Mouse (Mus musculus): ENCODE measurements around the gene Stra8. TPM values are rescaled to one million over a fixed set of nuclear protein-coding genes. Genes with fewer than 3 reads are reported as not detected.

The Stra8 gene
- polyA plus RNA-seq (2014; fragmentation: Nextera tagmentation; extraction: Ambion mirVana): not detected in 2 replicates

DNA sequence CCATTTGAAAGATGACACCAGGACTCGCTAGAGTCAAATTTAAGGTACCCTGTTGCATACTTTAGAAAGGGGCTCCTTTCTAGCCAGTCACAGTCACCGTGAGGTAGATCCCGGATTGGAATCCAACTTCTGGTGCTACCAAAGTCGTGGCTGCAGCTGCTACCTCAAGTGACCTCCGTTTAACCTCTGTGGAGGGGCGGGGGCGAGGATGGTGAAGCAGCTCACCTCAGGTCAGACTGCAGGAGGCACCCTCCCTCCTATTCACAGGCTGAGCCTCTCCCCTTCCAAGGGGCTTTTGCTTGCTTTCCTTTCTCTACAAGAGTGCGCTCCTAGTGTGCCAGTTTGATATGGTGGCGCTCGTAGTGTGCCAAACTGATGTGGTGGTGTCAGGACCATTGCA, at the start of gene Stra8:
Stra8 (plus strand) TSS at position 208 of the 400 bp plus-strand sequence.
- H3K4me1 ChIP-seq (ENCODE audit: control insufficient read depth, insufficient read depth, low read length): no peaks in the 10 kb centered on the region; the same call in 1 of the 2 replicates
- 46% methylated on average over 10 of the region's 10 CpGs for WGBS (ENCODE audit: insufficient replicate concordance)
- H3K27me3 ChIP-seq (ENCODE audit: control insufficient read depth, insufficient read depth, low read length): no peaks in the 10 kb centered on the region
- H3K9ac ChIP-seq (ENCODE audit: low read depth, low read length): no peak within 1 kb of the TSS
- ATAC-seq (replicated peaks; ENCODE audit: insufficient number of reproducible peaks, low FRiP score, low TSS enrichment): no peak
- H3K4me3 ChIP-seq (ENCODE audit: low read depth, low read length): no peak within 1 kb of the TSS
- H3K36me3 ChIP-seq (ENCODE audit: control insufficient read depth, insufficient read depth, low read length): no peaks in the 10 kb centered on the region
- H3K9me3 ChIP-seq (replicated peaks; ENCODE audit: control insufficient read depth, low read length): no peaks in the 10 kb centered on the region
- no peak within 1 kb of the TSS for H3K27ac ChIP-seq (ENCODE audit: low read depth, low read length)
- no peak within 1 kb of the TSS for H3K4me2 ChIP-seq

- no peak overlapping the region for H3K9ac ChIP-seq (ENCODE audit: low read depth, low read length)
- no peak overlapping the region for H3K4me3 ChIP-seq (ENCODE audit: low read depth, low read length)
- no peak overlapping the region for H3K4me2 ChIP-seq
- ATAC-seq (replicated peaks; ENCODE audit: insufficient number of reproducible peaks, low FRiP score, low TSS enrichment): no peak
- no peaks in the 10 kb centered on the region for H3K9me3 ChIP-seq (replicated peaks; ENCODE audit: control insufficient read depth, low read length)
- H3K27me3 ChIP-seq (ENCODE audit: control insufficient read depth, insufficient read depth, low read length): no peaks in the 10 kb centered on the region
- WGBS (ENCODE audit: insufficient replicate concordance): 79% methylated on average over 5 of the region's 5 CpGs
- no peaks in the 10 kb centered on the region for H3K36me3 ChIP-seq (ENCODE audit: control insufficient read depth, insufficient read depth, low read length)
- H3K27ac ChIP-seq (ENCODE audit: low read depth, low read length): no peak overlapping the region
- peaks cover 34% of the 10 kb centered on the region for H3K4me1 ChIP-seq (ENCODE audit: control insufficient read depth, insufficient read depth, low read length)
Observed at GRCm38 (mm10) chr6:34870724-34871123, 49.2 kb upstream of the Stra8 start.

DNA sequence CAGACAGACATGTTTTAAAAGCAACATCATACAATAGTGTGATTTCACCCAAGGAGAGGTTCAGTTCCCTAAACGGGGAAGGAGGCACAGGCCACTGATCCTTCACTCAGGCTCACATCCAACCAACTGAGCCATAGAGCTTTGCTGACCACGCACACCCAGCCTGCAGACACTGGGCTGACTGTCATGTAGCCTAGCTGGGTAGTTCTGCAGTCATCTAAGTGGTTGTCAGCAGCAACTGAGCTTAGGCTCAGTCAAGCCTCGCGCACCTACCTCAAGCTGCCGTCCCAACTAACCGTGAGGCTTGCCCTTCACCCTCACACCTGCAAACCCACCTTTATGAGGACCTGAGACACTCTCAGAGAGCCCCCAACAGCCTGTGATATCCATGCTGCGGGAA, 48.0 kb upstream of the Stra8 start:
- H3K9ac ChIP-seq (ENCODE audit: low read depth, low read length): no peak overlapping the region
- H3K4me1 ChIP-seq (ENCODE audit: control insufficient read depth, insufficient read depth, low read length): peaks cover 46% of the 10 kb centered on the region
- no peak overlapping the region for H3K4me3 ChIP-seq (ENCODE audit: low read depth, low read length)
- no peaks in the 10 kb centered on the region for H3K36me3 ChIP-seq (ENCODE audit: control insufficient read depth, insufficient read depth, low read length)
- H3K9me3 ChIP-seq (replicated peaks; ENCODE audit: control insufficient read depth, low read length): no peaks in the 10 kb centered on the region
- no peak for ATAC-seq (replicated peaks; ENCODE audit: insufficient number of reproducible peaks, low FRiP score, low TSS enrichment)
- no peak overlapping the region for H3K27ac ChIP-seq (ENCODE audit: low read depth, low read length)
- H3K27me3 ChIP-seq (ENCODE audit: control insufficient read depth, insufficient read depth, low read length): no peaks in the 10 kb centered on the region
- 82% methylated on average over 7 of the region's 7 CpGs for WGBS (ENCODE audit: insufficient replicate concordance)
- H3K4me2 ChIP-seq: no peak overlapping the region

DNA sequence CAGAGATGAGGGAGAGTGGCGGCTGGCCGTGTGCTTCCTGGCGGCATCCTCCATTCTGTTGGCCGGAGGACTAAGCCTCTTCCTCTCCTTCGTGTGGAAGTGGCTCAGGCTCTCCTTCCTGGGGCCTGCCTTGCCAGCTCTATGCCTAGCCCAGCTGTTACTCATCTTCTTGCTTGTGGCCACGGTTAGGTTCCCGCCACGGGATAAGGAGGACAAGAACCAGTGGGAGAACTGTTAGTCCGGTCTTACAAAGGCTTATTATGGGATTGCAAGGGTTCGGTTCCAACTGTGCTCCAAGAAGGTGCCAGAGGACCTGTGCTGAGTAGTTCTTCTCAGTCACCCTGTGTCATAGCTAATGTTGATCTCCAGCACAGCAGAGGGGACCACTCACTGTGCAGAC, 47.1 kb upstream of the Stra8 start:
- Histone ChIP-seq H3K27me3 (ENCODE audit: control insufficient read depth, insufficient read depth, low read length) (no peaks in the 10 kb centered on the region), H3K4me1 (ENCODE audit: control insufficient read depth, insufficient read depth, low read length) (peaks cover 50% of the 10 kb centered on the region), H3K27ac (ENCODE audit: low read depth, low read length) (no peak overlapping the region), H3K4me2 (no peak overlapping the region), H3K9ac (ENCODE audit: low read depth, low read length) (no peak overlapping the region), H3K9me3 (replicated peaks; ENCODE audit: control insufficient read depth, low read length) (no peaks in the 10 kb centered on the region), H3K4me3 (ENCODE audit: low read depth, low read length) (no peak overlapping the region), H3K36me3 (ENCODE audit: control insufficient read depth, insufficient read depth, low read length) (no peaks in the 10 kb centered on the region)
- ATAC-seq (replicated peaks; ENCODE audit: insufficient number of reproducible peaks, low FRiP score, low TSS enrichment): no peak
- 81% methylated on average over 10 of the region's 10 CpGs for WGBS (ENCODE audit: insufficient replicate concordance)

DNA sequence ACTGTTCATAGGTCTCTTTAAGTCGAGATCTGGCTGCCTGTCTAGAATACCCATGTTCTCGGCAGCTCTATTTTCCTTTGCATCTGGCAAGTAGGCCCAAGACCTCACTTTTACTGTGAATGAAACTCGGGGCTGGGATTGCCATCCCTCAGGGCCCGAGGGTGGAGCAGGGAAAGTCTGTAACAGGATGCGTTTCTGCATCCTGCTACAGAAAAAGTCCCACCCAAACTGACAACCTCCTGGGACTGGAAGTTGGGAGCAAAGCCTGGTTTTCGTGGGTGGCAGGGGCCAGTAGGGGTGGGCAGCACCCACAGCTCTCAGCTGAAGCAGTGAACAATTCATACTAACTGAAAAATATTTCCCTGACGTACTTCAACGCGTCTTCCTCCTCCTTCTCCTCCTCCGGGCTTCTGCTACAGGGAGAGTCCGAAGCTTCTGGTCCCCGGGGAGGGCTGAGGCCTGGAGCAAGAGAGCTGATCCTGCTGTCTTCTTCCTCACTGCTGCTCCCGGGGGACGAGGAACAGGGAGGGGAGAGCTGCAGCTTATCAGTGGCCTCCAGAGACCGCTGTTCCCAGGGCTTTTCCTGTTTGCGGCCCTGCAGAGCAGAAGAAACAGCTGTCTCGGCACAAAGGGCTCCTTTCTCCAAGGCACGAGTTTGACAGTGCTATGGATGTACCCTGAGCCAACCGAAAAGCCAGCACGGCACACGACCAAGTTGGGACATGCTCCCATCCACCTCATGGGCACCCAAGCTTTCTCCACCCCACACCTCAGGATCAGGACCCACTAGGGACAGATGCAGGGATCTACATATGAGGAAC, 45.7 kb upstream of the Stra8 start:
- Histone ChIP-seq H3K4me3 (ENCODE audit: low read depth, low read length) (no peak overlapping the region; the same call in 1 of the 2 replicates), H3K9me3 (replicated peaks; ENCODE audit: control insufficient read depth, low read length) (no peaks in the 10 kb centered on the region), H3K36me3 (ENCODE audit: control insufficient read depth, insufficient read depth, low read length) (no peaks in the 10 kb centered on the region), H3K4me2 (peak overlapping the region; percentile 78), H3K27me3 (ENCODE audit: control insufficient read depth, insufficient read depth, low read length) (no peaks in the 10 kb centered on the region), H3K27ac (ENCODE audit: low read depth, low read length) (peak overlapping the region; percentile 88), H3K4me1 (ENCODE audit: control insufficient read depth, insufficient read depth, low read length) (peaks cover 49% of the 10 kb centered on the region), H3K9ac (ENCODE audit: low read depth, low read length) (peak overlapping the region; percentile 60; the same call in 1 of the 2 replicates)
- no peak for ATAC-seq (replicated peaks; ENCODE audit: insufficient number of reproducible peaks, low FRiP score, low TSS enrichment)
- 43% methylated on average over 21 of the region's 21 CpGs for whole genome bisulfite sequencing (ENCODE audit: insufficient replicate concordance)

- no peaks in the 10 kb centered on the region for H3K36me3 ChIP-seq (ENCODE audit: control insufficient read depth, insufficient read depth, low read length)
- H3K4me3 ChIP-seq (ENCODE audit: low read depth, low read length): no peak overlapping the region
- H3K4me2 ChIP-seq: peak overlapping the region; percentile 78
- no peak for ATAC-seq (replicated peaks; ENCODE audit: insufficient number of reproducible peaks, low FRiP score, low TSS enrichment)
- H3K9me3 ChIP-seq (replicated peaks; ENCODE audit: control insufficient read depth, low read length): no peaks in the 10 kb centered on the region
- no peaks in the 10 kb centered on the region for H3K27me3 ChIP-seq (ENCODE audit: control insufficient read depth, insufficient read depth, low read length)
- 82% methylated on average over 15 of the region's 15 CpGs for WGBS (ENCODE audit: insufficient replicate concordance)
- no peak overlapping the region; the same call in 1 of the 2 replicates for H3K9ac ChIP-seq (ENCODE audit: low read depth, low read length)
- peaks cover 40% of the 10 kb centered on the region for H3K4me1 ChIP-seq (ENCODE audit: control insufficient read depth, insufficient read depth, low read length)
- H3K27ac ChIP-seq (ENCODE audit: low read depth, low read length): peak overlapping the region; percentile 88
Observed at GRCm38 (mm10) chr6:34875268-34875761, 44.6 kb upstream of the Stra8 start.

DNA sequence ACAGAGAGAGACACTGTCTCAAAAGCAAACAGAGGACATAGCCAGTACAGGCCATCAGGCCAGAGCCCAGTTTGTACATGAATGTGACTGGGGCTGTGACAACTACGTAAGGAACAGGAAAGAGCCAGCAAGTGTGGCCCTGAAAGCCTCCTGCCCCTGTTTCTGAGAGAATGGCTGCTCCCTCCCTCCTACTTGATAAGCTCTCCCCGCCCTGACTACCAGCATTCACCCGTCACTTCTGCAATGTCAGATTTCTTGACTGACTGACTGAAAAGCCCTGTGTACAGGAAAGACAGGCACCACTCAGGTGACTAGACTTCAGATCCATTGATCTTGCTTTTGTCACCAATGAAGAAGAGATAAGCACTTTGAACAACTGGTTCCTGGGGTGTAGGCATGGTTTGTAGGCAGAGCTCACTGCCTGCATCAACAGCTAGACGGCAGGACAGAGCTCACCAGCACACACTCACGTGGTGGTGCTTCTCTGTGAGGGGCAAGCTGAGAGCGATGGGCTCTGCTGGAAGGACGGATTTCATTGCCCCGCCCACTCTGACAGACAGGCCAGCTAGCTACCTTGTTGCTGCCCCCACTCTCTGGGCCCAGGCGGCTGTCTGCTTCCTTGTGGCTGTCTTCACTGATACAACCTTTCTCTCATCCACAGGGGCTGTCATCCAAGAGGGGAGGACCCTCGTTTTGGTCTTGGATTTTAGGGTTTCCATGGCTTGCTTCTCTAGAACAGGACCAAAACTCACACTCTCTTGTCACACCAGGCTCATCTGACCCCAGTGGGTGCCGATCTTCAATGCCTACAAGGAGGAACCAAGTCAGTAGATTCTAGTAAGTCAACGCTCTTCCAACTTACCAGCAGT, 43.8 kb upstream of the Stra8 start:
- Histone ChIP-seq H3K27ac (ENCODE audit: low read depth, low read length) (peak overlapping the region; percentile 88), H3K27me3 (ENCODE audit: control insufficient read depth, insufficient read depth, low read length) (no peaks in the 10 kb centered on the region), H3K4me1 (ENCODE audit: control insufficient read depth, insufficient read depth, low read length) (peaks cover 40% of the 10 kb centered on the region), H3K4me2 (peak overlapping the region; percentile 78), H3K9me3 (replicated peaks; ENCODE audit: control insufficient read depth, low read length) (no peaks in the 10 kb centered on the region), H3K4me3 (ENCODE audit: low read depth, low read length) (peak overlapping the region; percentile 69), H3K36me3 (ENCODE audit: control insufficient read depth, insufficient read depth, low read length) (no peaks in the 10 kb centered on the region; the same call in 1 of the 2 replicates), H3K9ac (ENCODE audit: low read depth, low read length) (peak overlapping the region; percentile 88)
- 24% methylated on average over 12 of the region's 12 CpGs for WGBS (ENCODE audit: insufficient replicate concordance)
- ATAC-seq (replicated peaks; ENCODE audit: insufficient number of reproducible peaks, low FRiP score, low TSS enrichment): no peak

DNA sequence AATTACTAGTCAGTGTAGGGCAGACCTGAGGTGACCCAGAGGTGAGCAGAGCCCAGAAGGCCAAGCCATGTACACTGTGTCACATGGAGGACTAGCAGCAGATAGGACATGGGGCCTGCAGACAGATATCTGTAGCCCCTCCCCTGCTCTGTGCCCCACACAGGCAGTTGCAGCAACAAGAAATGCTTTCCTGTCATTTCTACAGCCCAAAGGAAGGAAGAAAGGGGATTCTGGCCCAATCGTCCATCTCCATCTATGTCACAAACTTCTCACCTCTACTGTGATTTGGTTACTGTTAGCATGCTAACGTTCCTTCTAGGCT, 43.2 kb upstream of the Stra8 start:
- Histone ChIP-seq H3K4me1 (ENCODE audit: control insufficient read depth, insufficient read depth, low read length) (peaks cover 40% of the 10 kb centered on the region), H3K27me3 (ENCODE audit: control insufficient read depth, insufficient read depth, low read length) (no peaks in the 10 kb centered on the region), H3K4me3 (ENCODE audit: low read depth, low read length) (peak overlapping the region; percentile 69), H3K9me3 (replicated peaks; ENCODE audit: control insufficient read depth, low read length) (no peaks in the 10 kb centered on the region), H3K36me3 (ENCODE audit: control insufficient read depth, insufficient read depth, low read length) (no peaks in the 10 kb centered on the region; the same call in 1 of the 2 replicates), H3K9ac (ENCODE audit: low read depth, low read length) (peak overlapping the region; percentile 88), H3K27ac (ENCODE audit: low read depth, low read length) (peak overlapping the region; percentile 88; the same call in 1 of the 2 replicates), H3K4me2 (peak overlapping the region; percentile 78)
- 0 out of 2 replicates have a peak, but pooled peaks have one; percentile 44 for ATAC-seq (replicated peaks; ENCODE audit: insufficient number of reproducible peaks, low FRiP score, low TSS enrichment)
- WGBS (ENCODE audit: insufficient replicate concordance): 13% methylated on average over 2 of the region's 2 CpGs

Data from heart, embryonic 11.5 days (tissue).